Mouse (Mus musculus) ES-Bruce4 (cell line): Measurements from ENCODE around the gene Hemk1.

Source experiments
- CTCF ChIP-seq: IDR thresholded peaks from one replicate; pipeline ENCODE4 v1.8.1; 2011; ENCODE audit warnings: low read depth, low read length
- EP300 ChIP-seq: IDR thresholded peaks from 2 replicates; pipeline ENCODE4 v1.6.1; 2011; ENCODE audit warnings: low read depth, low read length; ENCODE audit not compliant: insufficient read depth
- POLR2A ChIP-seq: IDR thresholded peaks from one replicate; pipeline ENCODE4 v1.8.1; 2011; ENCODE audit warnings: low read length; ENCODE audit not compliant: insufficient read depth

DNA sequence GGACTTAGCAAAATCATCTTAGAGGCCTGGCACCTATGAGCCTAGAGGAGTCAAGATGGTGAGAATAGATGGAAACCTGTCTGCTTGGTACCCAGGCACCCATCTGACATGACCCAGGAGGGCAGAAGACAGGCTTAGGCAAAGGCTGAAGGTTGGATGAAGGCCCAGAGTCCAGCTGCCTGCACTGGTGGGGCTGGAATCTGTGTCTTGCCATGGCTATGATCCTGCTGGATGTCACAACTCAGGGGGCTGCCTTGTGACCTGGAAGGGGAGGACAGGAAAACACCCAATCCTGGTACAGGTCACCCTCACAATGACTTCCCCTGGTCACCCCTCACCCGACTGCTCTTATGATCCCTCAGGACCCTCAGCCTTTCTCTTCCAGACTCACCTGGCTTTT is 16.7 kb upstream of the Hemk1 start:
- TF ChIP-seq CTCF (no peak), POLR2A (no peak), EP300 (no peak)
